ENCODE assay signal across 18 mouse cellular contexts in genomic region chr2:124235237-124236055, GRCm38 (mm10).
DNase-seq lines count a peak whose midpoint lies in the region; ATAC-seq lines count a peak whose summit lies in the region.
"Had no signal": no experiment of that assay in that cellular context is flagged by ENCODE, and none has a peak within 500 bp of the region (broad histone marks: within the 10 kb centered on the region; RNA-seq: fewer than 3 reads in every experiment).

No protein-coding gene starts in this region.

- H3K36me3 ChIP-seq in heart, embryonic 10.5 days = no peaks in the 10 kb centered on the region
- no peaks in the 10 kb centered on the region for H3K36me3 ChIP-seq in forebrain, embryonic 16.5 days (ENCODE audit: control insufficient read depth, insufficient read depth)
- H3K36me3 ChIP-seq in midbrain, embryonic 14.5 days (ENCODE audit: control insufficient read depth, insufficient read depth, low read length) = no peaks in the 10 kb centered on the region
- no peaks in the 10 kb centered on the region for H3K36me3 ChIP-seq in kidney, embryonic 15.5 days
- H3K36me3 ChIP-seq: limb, embryonic 12.5 days; liver, embryonic 15.5 days; midbrain, embryonic 12.5 days; neural tube, embryonic 12.5 days had no signal

- H3K4me1 ChIP-seq in heart, embryonic 10.5 days = peaks cover 11% of the 10 kb centered on the region; the same call in 1 of the 2 replicates
- H3K4me1 ChIP-seq in forebrain, embryonic 16.5 days (replicated peaks; ENCODE audit: control insufficient read depth, insufficient read depth, low read length) = peaks cover 7% of the 10 kb centered on the region
- peaks cover 10% of the 10 kb centered on the region; the same call in 1 of the 2 replicates for H3K4me1 ChIP-seq in midbrain, embryonic 14.5 days (ENCODE audit: control insufficient read depth, insufficient read depth, low read length)
- no peaks in the 10 kb centered on the region for H3K4me1 ChIP-seq in kidney, embryonic 15.5 days
- H3K4me1 ChIP-seq: limb, embryonic 12.5 days; liver, embryonic 15.5 days had no signal

- no peaks in the 10 kb centered on the region for H3K9me3 ChIP-seq in heart, embryonic 10.5 days
- H3K9me3 ChIP-seq in forebrain, embryonic 16.5 days (ENCODE audit: control insufficient read depth, low read length) = no peaks in the 10 kb centered on the region
- no peaks in the 10 kb centered on the region for H3K9me3 ChIP-seq in midbrain, embryonic 14.5 days (ENCODE audit: control insufficient read depth, low read length)
- no peaks in the 10 kb centered on the region for H3K9me3 ChIP-seq in kidney, embryonic 15.5 days (replicated peaks)
- H3K9me3 ChIP-seq: limb, embryonic 12.5 days; liver, embryonic 15.5 days; midbrain, embryonic 12.5 days; neural tube, embryonic 12.5 days had no signal

- H3K9ac ChIP-seq in forebrain, embryonic 16.5 days (replicated peaks; ENCODE audit: low read depth, low read length) = no peak overlapping the region; the same call in 1 of the 2 replicates
- no peak overlapping the region for H3K9ac ChIP-seq in midbrain, embryonic 14.5 days (replicated peaks; ENCODE audit: low read length)
- H3K9ac ChIP-seq in kidney, embryonic 15.5 days = no peak overlapping the region
- H3K9ac ChIP-seq: limb, embryonic 12.5 days; liver, embryonic 15.5 days; midbrain, embryonic 12.5 days; neural tube, embryonic 12.5 days had no signal

- no peak overlapping the region for H3K4me3 ChIP-seq in heart, embryonic 10.5 days
- no peak overlapping the region for H3K4me3 ChIP-seq in forebrain, embryonic 16.5 days (replicated peaks; ENCODE audit: low read length)
- H3K4me3 ChIP-seq in midbrain, embryonic 14.5 days (replicated peaks; ENCODE audit: low read depth, low read length) = no peak overlapping the region
- H3K4me3 ChIP-seq in kidney, embryonic 15.5 days (replicated peaks) = no peak overlapping the region
- H3K4me3 ChIP-seq: limb, embryonic 12.5 days; liver, embryonic 15.5 days; midbrain, embryonic 12.5 days; neural tube, embryonic 12.5 days had no signal

- DNase-seq in heart, embryonic 10.5 days (ENCODE audit: low spot score) = no peak
- no peak for DNase-seq in heart, postnatal 4 days
- peak; percentile 69 for DNase-seq in ZHBTc4 (ENCODE audit: low read depth, low spot score)
- DNase-seq in midbrain, embryonic 14.5 days = peak; percentile 29
- DNase-seq in Muller cell, postnatal 12 days (ENCODE audit: inconsistent ontology term) = no peak
- DNase-seq: adrenal gland, adult 8-10 months; gastrocnemius, postnatal 10 days; kidney, adult 2 months; kidney, postnatal 4 days; retina, postnatal 1 day; thymus, adult 18-20 months had no signal

- 35% methylated on average over 6 of the region's 6 CpGs for WGBS in heart, embryonic 10.5 days
- 50% methylated on average over 6 of the region's 6 CpGs for WGBS in forebrain, embryonic 16.5 days
- 40% methylated on average over 6 of the region's 6 CpGs for WGBS in midbrain, embryonic 14.5 days
- whole genome bisulfite sequencing in kidney, embryonic 15.5 days = 64% methylated on average over 6 of the region's 6 CpGs

- H3K27me3 ChIP-seq in heart, embryonic 10.5 days (ENCODE audit: insufficient read depth, poor library complexity, severe bottlenecking) = no peaks in the 10 kb centered on the region
- H3K27me3 ChIP-seq in forebrain, embryonic 16.5 days (replicated peaks; ENCODE audit: control insufficient read depth, insufficient read depth, low read length) = no peaks in the 10 kb centered on the region
- H3K27me3 ChIP-seq in midbrain, embryonic 14.5 days (ENCODE audit: control insufficient read depth, insufficient read depth, low read length) = no peaks in the 10 kb centered on the region
- no peaks in the 10 kb centered on the region for H3K27me3 ChIP-seq in kidney, embryonic 15.5 days
- H3K27me3 ChIP-seq: limb, embryonic 12.5 days; liver, embryonic 15.5 days; midbrain, embryonic 12.5 days; neural tube, embryonic 12.5 days had no signal

- H3K4me2 ChIP-seq in forebrain, embryonic 16.5 days (ENCODE audit: low read length) = no peak overlapping the region
- H3K4me2 ChIP-seq in midbrain, embryonic 14.5 days (ENCODE audit: low read length) = no peak overlapping the region
- no peak overlapping the region for H3K4me2 ChIP-seq in kidney, embryonic 15.5 days
- H3K4me2 ChIP-seq: limb, embryonic 12.5 days; liver, embryonic 15.5 days; midbrain, embryonic 12.5 days; neural tube, embryonic 12.5 days had no signal

- ATAC-seq in forebrain, embryonic 16.5 days = peak; percentile 61; the same call in 1 of the 2 replicates
- no peak; the same call in 1 of the 2 replicates for ATAC-seq in midbrain, embryonic 14.5 days (ENCODE audit: low FRiP score, low TSS enrichment)
- no peak for ATAC-seq in kidney, embryonic 15.5 days (replicated peaks; ENCODE audit: low FRiP score)
- no peak for ATAC-seq in granulocyte monocyte progenitor cell, adult 5-6 weeks (replicated peaks; ENCODE audit: poor library complexity, severe bottlenecking)

- H3K27ac ChIP-seq in heart, embryonic 10.5 days = 0 out of 2 replicates have a peak overlapping the region, but pooled peaks have one; percentile 7
- H3K27ac ChIP-seq in forebrain, embryonic 16.5 days (ENCODE audit: low read length) = 0 out of 2 replicates have a peak overlapping the region, but pooled peaks have one; percentile 3
- peak overlapping the region; percentile 61; the same call in 1 of the 2 replicates for H3K27ac ChIP-seq in midbrain, embryonic 14.5 days (replicated peaks; ENCODE audit: low read depth, low read length)
- no peak overlapping the region for H3K27ac ChIP-seq in kidney, embryonic 15.5 days
- H3K27ac ChIP-seq: limb, embryonic 12.5 days; liver, embryonic 15.5 days; midbrain, embryonic 12.5 days; neural tube, embryonic 12.5 days had no signal

Comparison
In these comparisons a context has a peak if more than half of its experiments do, and no peak if none do; other contexts are left out.
1. DNase-seq: peak in ZHBTc4 (single experiment) and midbrain, embryonic 14.5 days (single experiment); none in heart, embryonic 10.5 days (single experiment), heart, postnatal 4 days (single experiment) and Muller cell, postnatal 12 days (single experiment).